Mouse (Mus musculus): ENCODE data around the gene Gabrb3.

DNA sequence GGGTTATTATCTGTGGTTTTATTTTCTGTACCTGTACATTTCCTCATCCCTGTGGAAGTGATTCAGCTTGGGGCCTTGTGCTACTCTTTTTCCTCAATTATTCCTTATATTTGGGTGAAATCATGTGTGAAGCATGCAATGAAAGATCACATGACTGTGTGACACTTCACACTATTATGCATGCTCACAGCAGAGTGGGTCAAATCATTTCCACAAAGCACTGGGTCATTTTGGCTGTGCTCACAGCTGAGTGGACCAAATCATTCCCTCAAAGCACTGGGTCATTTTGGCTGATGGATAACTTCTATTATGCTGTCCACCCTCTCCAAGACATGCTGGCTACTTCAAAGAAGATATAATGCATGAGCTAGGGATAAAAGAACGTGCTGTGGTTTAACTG lies 6.6 kb upstream of the Gabrb3 start:
- TF ChIP-seq POLR2A (IDR thresholded peaks at IDR 0.05; ENCODE audit: borderline replicate concordance, insufficient read depth, low read length): no peak
- no peak for TF ChIP-seq CTCF (IDR thresholded peaks at IDR 0.05; ENCODE audit: borderline replicate concordance, insufficient read depth, low read depth, low read length)
